Mouse (Mus musculus): ENCODE measurements around the gene Abca8b. TPM values are rescaled to one million over a fixed set of nuclear protein-coding genes. Genes with fewer than 3 reads are reported as not detected.
"Not testable (repeated sequence)": the region's sequence is repeated elsewhere in the genome, so short reads cannot be mapped to it uniquely, and the experiment has no call there.

The Abca8b gene
- polyA plus RNA-seq, 2 experiments, result 4.7 TPM

DNA sequence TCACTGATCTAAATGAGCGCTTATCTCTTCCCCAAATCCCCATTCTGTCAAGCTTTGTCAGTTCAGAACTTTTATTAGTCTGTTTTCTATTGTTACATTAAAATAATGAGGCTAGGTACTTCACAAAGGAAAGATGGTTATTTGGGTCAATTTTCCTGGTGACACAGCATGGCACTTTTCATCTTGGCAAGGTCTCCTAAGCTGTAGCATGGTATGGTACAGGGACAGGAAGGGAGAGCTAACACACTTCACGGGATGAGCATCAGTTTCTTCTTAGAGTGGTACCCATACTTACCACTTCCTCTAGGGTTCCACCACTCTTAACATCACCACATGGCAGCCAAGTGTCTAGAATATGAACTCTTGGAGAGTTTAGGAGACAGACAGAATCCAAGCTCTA, 13.8 kb downstream of the Abca8b start:
- 62% methylated on average over 2 of the region's 2 CpGs for WGBS (ENCODE audit: insufficient replicate concordance)
- ATAC-seq (ENCODE audit: insufficient read depth) (no peak), DNase-seq (ENCODE audit: low read depth in 3 of 3, low spot score in 3 of 3) (no peak)
- TF ChIP-seq CTCF (IDR thresholded peaks at IDR 0.05; ENCODE audit: low read depth), result no peak
- TF ChIP-seq EP300 (IDR thresholded peaks at IDR 0.05; ENCODE audit: low read depth), result no peak
- Histone ChIP-seq H3K9ac (replicated peaks) (no peak overlapping the region), H3K27ac (no peak overlapping the region), H3K4me2 (ENCODE audit: low read depth) (no peak overlapping the region), H3K4me3 (ENCODE audit: insufficient read depth in 1 of 2, low read depth in 2 of 2, low read length in 2 of 2) (no peak overlapping the region), H3K36me3 (replicated peaks; ENCODE audit: control insufficient read depth, insufficient read depth, low read depth) (no peaks in the 10 kb centered on the region; the same call in 1 of the 2 replicates), H3K4me1 (replicated peaks; ENCODE audit: control insufficient read depth in 2 of 2, insufficient read depth in 2 of 2, low read length in 1 of 2) (no peaks in the 10 kb centered on the region), H3K27me3 (ENCODE audit: control insufficient read depth, insufficient read depth, low read length) (no peaks in the 10 kb centered on the region), H3K9me3 (ENCODE audit: control insufficient read depth, low read length) (no peaks in the 10 kb centered on the region)

DNA sequence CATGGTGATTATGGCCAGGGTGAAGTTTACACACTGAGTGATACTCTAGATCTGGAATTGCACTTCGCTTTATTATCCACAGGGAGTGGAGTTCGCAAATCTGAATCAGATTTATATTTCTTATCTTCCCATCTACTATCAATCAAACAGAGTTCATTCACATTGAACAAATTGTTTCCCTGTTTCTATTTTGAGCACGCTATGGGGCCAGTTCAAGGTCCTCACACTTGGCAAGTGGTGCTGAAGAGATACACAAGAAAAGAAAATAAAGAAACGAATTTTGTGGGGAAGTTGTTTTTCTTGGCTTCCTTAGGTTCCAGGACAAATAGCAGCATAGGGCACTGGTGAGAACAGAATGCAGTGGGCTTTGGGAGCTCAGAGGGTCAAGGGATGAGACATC, 25.1 kb downstream of the Abca8b start:
- Histone ChIP-seq H3K27ac (no peak overlapping the region), H3K9me3 (ENCODE audit: control insufficient read depth, low read length) (no peaks in the 10 kb centered on the region), H3K9ac (replicated peaks) (no peak overlapping the region), H3K36me3 (replicated peaks; ENCODE audit: control insufficient read depth, insufficient read depth, low read depth) (no peaks in the 10 kb centered on the region), H3K4me1 (replicated peaks; ENCODE audit: control insufficient read depth in 2 of 2, insufficient read depth in 2 of 2, low read length in 1 of 2) (no peaks in the 10 kb centered on the region), H3K4me2 (ENCODE audit: low read depth) (no peak overlapping the region), H3K4me3 (ENCODE audit: insufficient read depth in 1 of 2, low read depth in 2 of 2, low read length in 2 of 2) (no peak overlapping the region), H3K27me3 (ENCODE audit: control insufficient read depth, insufficient read depth, low read length) (no peaks in the 10 kb centered on the region)
- no peak for ATAC-seq (ENCODE audit: insufficient read depth)
- DNase-seq (ENCODE audit: low read depth in 3 of 3, low spot score in 3 of 3), result no peak
- 58% methylated on average over 4 of the region's 4 CpGs for WGBS (ENCODE audit: insufficient replicate concordance)
- TF ChIP-seq CTCF (IDR thresholded peaks at IDR 0.05; ENCODE audit: low read depth) (no peak), EP300 (IDR thresholded peaks at IDR 0.05; ENCODE audit: low read depth) (no peak)

GRCm38 (mm10) chr11:109961495-109962492, 33.9 kb downstream of the Abca8b start:
- H3K4me3 ChIP-seq (ENCODE audit: insufficient read depth in 1 of 2, low read depth in 2 of 2, low read length in 2 of 2), result no peak overlapping the region
- 60% methylated on average over 4 of the region's 4 CpGs for WGBS (ENCODE audit: insufficient replicate concordance)
- no peaks in the 10 kb centered on the region for H3K4me1 ChIP-seq (replicated peaks; ENCODE audit: control insufficient read depth in 2 of 2, insufficient read depth in 2 of 2, low read length in 1 of 2)
- no peak overlapping the region for H3K9ac ChIP-seq (replicated peaks)
- H3K27ac ChIP-seq, result no peak overlapping the region
- DNase-seq (ENCODE audit: low read depth in 3 of 3, low spot score in 3 of 3), result no peak
- no peaks in the 10 kb centered on the region for H3K27me3 ChIP-seq (ENCODE audit: control insufficient read depth, insufficient read depth, low read length)
- no peaks in the 10 kb centered on the region for H3K36me3 ChIP-seq (replicated peaks; ENCODE audit: control insufficient read depth, insufficient read depth, low read depth)
- no peaks in the 10 kb centered on the region for H3K9me3 ChIP-seq (ENCODE audit: control insufficient read depth, low read length)
- H3K4me2 ChIP-seq (ENCODE audit: low read depth), result no peak overlapping the region
- TF ChIP-seq EP300 (IDR thresholded peaks at IDR 0.05; ENCODE audit: low read depth) (no peak), CTCF (IDR thresholded peaks at IDR 0.05; ENCODE audit: low read depth) (no peak)
- no peak for ATAC-seq (ENCODE audit: insufficient read depth)

- DNase-seq (ENCODE audit: low read depth in 3 of 3, low spot score in 3 of 3) (no peak), ATAC-seq (ENCODE audit: insufficient read depth) (no peak)
- Histone ChIP-seq H3K4me2 (ENCODE audit: low read depth) (no peak overlapping the region), H3K36me3 (replicated peaks; ENCODE audit: control insufficient read depth, insufficient read depth, low read depth) (no peaks in the 10 kb centered on the region), H3K9ac (replicated peaks) (no peak overlapping the region), H3K27ac (no peak overlapping the region), H3K9me3 (ENCODE audit: control insufficient read depth, low read length) (no peaks in the 10 kb centered on the region), H3K4me3 (ENCODE audit: insufficient read depth in 1 of 2, low read depth in 2 of 2, low read length in 2 of 2) (no peak overlapping the region), H3K4me1 (replicated peaks; ENCODE audit: control insufficient read depth in 2 of 2, insufficient read depth in 2 of 2, low read length in 1 of 2) (no peaks in the 10 kb centered on the region), H3K27me3 (ENCODE audit: control insufficient read depth, insufficient read depth, low read length) (no peaks in the 10 kb centered on the region)
- peak; percentile 30; the same call in 1 of the 2 replicates for TF ChIP-seq CTCF (IDR thresholded peaks at IDR 0.05; ENCODE audit: low read depth)
- TF ChIP-seq EP300 (IDR thresholded peaks at IDR 0.05; ENCODE audit: low read depth), result no peak
- WGBS (ENCODE audit: insufficient replicate concordance), result 63% methylated on average over 1 of the region's 1 CpGs
Measured at GRCm38 (mm10) chr11:109955185-109955584, 40.5 kb downstream of the Abca8b start.

DNA sequence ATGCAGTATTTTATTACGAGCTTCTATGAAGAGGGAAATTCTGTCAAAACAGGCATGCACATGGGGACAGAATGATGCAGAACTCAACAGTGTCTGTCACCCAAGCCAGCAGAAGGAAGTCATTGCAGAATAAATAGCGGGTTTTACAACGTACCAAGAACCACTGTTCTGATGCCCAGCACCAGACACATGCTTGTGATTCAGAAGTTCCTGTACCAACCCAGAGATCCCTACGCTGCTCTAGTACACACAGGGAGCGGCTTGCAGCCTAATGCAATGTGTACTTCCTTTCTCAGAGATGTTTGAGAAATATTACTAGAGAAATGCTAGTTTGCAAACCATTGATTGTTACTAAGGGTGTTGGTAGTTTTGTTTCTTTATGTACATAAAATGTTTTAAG, 58.7 kb downstream of the Abca8b start:
- DNase-seq (ENCODE audit: low read depth in 3 of 3, low spot score in 3 of 3) (no peak), ATAC-seq (ENCODE audit: insufficient read depth) (no peak)
- TF ChIP-seq CTCF (IDR thresholded peaks at IDR 0.05; ENCODE audit: low read depth) (no peak), EP300 (IDR thresholded peaks at IDR 0.05; ENCODE audit: low read depth) (no peak)
- Histone ChIP-seq H3K9ac (replicated peaks) (no peak overlapping the region), H3K27me3 (ENCODE audit: control insufficient read depth, insufficient read depth, low read length) (no peaks in the 10 kb centered on the region), H3K4me3 (ENCODE audit: insufficient read depth in 1 of 2, low read depth in 2 of 2, low read length in 2 of 2) (no peak overlapping the region), H3K4me2 (ENCODE audit: low read depth) (no peak overlapping the region), H3K4me1 (replicated peaks; ENCODE audit: control insufficient read depth in 2 of 2, insufficient read depth in 2 of 2, low read length in 1 of 2) (no peaks in the 10 kb centered on the region), H3K27ac (no peak overlapping the region), H3K36me3 (replicated peaks; ENCODE audit: control insufficient read depth, insufficient read depth, low read depth) (no peaks in the 10 kb centered on the region), H3K9me3 (ENCODE audit: control insufficient read depth, low read length) (no peaks in the 10 kb centered on the region)
- 49% methylated on average over 5 of the region's 5 CpGs for WGBS (ENCODE audit: insufficient replicate concordance)

DNA sequence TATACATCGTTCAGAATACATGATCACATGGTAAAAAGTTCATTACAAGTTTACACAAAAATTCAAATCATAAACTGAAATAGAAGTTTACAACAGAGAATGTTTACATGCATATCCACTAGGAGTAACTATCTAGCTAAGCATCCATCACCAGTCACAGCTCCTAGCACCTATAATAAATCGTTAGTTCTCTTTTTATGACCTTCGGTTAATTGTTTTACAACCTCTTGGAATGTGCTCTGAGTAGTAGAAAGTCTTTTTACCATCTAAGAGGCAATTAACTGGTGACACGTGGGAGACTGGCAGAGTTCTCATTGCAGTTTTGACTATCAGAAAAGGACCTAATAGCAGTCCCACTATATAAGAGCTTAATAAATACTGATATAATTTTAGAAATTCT, 62.4 kb downstream of the Abca8b start:
- not testable (repeated sequence) for H3K4me3 ChIP-seq (ENCODE audit: insufficient read depth in 1 of 2, low read depth in 2 of 2, low read length in 2 of 2); H3K9me3 ChIP-seq (ENCODE audit: control insufficient read depth, low read length); DNase-seq (ENCODE audit: low read depth in 3 of 3, low spot score in 3 of 3); H3K27ac ChIP-seq; H3K4me2 ChIP-seq (ENCODE audit: low read depth); ATAC-seq (ENCODE audit: insufficient read depth); H3K4me1 ChIP-seq (replicated peaks; ENCODE audit: control insufficient read depth in 2 of 2, insufficient read depth in 2 of 2, low read length in 1 of 2); H3K36me3 ChIP-seq (replicated peaks; ENCODE audit: control insufficient read depth, insufficient read depth, low read depth); H3K9ac ChIP-seq (replicated peaks); H3K27me3 ChIP-seq (ENCODE audit: control insufficient read depth, insufficient read depth, low read length)
- 30% methylated on average over 4 of the region's 4 CpGs for WGBS (ENCODE audit: insufficient replicate concordance)
